Mouse (Mus musculus): ENCODE measurements at regions not wholly inside any gene's neighbourhood (a gene's known extent, or its start where the extent isn't known, plus 50 kb on each side); places are given as distances from the start of the nearest gene placed in this dataset.

DNA sequence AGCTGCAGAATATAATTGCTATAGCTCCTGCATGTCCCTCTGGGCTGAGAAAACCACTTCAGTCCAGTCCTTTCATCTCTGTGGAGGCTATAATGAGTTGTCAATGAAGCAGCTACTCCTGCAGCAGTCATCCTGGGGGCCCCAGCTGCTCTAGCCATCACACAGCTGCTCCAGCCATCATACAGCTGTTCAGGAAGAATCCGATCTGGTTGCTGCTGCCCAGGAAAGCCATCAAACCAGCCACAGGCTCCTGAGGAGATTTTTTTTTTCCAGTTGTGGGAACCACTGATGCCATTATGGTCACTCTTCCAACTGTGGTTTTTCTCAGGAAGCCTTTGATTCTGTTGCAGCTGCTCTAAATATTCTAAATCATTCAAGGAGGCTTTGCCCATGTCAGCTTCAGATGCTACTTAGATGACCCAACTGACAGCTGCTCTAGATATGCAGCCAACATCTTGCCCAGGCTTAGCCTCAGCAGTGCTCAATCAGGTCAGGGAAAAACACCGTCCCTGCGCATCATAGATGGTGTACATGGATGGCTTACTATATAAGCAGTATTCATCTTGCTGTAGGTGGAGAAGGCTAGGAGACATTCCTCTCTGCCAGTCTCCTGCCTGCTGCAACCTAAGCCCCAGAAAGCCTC lies 177.0 kb upstream of the Pfn2 start:
- no peak for TF ChIP-seq CTCF (IDR thresholded peaks at IDR 0.05; ENCODE audit: low read depth)
- TF ChIP-seq EP300 (IDR thresholded peaks at IDR 0.05; ENCODE audit: low read depth), result no peak

Measured in liver, embryonic 14.5 days (tissue).